Mouse (Mus musculus) gastrocnemius, postnatal 36 days (tissue): ENCODE measurements at regions not wholly inside any gene's neighbourhood (a gene's known extent, or its start where the extent isn't known, plus 50 kb on each side); places are given as distances from the start of the nearest gene placed in this dataset.

ENCODE experiments used
- DNase-seq, 2 experiments: peaks; one replicate each; pipeline ENCODE4 v3.0.0; 2022
- intact Hi-C: fragments of 180-260 bp; cut with DNase I; formaldehyde crosslinking; loops from one replicate; pipeline ENCODE4 v1.15.1; 2025

DNA sequence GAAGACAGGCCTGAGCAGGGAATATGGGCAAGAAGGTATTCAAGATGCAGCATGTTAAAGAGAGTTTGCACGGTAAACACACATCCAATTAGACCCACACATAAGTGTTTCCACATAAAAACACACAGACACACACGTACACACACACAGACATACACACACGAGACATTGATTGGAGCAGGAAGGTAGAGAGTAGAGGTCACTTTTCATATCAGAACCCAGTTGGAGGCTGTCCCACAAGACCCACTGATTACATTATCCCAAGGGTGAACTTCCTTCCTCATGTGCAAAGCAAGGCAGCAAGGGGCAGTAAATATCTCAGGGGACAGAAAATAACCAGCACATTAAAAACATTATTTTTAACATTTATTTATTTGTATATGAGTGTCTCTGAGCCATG is 78.2 kb upstream of the Tnfaip3 start:
- intact Hi-C loops, result loop anchor here (5.0 kb wide), 1 partner anchor 141 kb away; no protein-coding TSS in a partner anchor
- DNase-seq, result no peak

DNA sequence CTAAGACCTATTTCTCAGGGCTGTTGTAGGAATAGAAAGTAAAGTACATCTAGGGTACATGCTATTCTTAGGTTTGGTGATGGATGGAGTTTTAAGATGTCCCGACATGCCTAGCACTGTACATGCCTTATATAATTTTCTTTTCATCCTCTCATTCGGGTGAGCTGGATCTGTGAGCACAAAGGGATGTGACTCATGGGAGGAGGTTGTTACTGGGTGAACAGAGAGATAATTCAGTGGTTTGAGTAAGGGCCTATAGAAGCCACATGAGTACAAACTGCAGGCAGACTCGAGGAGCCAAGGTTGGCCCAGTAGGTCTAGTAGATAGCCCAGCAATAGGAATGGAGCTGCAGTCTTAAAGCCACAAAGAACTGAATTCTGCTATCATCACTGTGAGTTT is 76.5 kb upstream of the Tnfaip3 start:
- DNase-seq, result no peak
- intact Hi-C loops, result loop anchor here (5.0 kb wide), 1 partner anchor 140 kb away; no protein-coding TSS in a partner anchor

DNA sequence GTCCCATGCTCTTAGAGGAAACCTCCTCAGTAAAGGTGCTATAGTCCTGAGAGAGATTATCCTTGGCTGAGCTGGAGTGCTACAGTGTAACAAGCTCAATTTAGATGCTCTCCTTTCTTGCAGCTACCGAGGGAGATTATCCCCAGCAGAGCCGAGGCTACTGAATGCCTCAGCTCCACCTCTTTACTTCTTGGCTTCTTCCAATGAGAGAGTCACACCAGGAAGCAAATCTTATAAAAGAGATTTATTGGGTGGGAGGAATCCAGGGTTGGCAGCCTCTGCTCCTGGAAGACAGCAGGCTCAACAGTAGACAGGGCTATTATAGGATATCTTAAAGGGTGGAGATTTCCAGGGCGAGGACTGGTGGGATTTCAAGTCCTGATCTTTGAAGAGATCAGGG is 75.7 kb upstream of the Tnfaip3 start:
- DNase-seq, result no peak
- intact Hi-C loops, result loop anchor here (5.0 kb wide), 1 partner anchor 139 kb away; no protein-coding TSS in a partner anchor

DNA sequence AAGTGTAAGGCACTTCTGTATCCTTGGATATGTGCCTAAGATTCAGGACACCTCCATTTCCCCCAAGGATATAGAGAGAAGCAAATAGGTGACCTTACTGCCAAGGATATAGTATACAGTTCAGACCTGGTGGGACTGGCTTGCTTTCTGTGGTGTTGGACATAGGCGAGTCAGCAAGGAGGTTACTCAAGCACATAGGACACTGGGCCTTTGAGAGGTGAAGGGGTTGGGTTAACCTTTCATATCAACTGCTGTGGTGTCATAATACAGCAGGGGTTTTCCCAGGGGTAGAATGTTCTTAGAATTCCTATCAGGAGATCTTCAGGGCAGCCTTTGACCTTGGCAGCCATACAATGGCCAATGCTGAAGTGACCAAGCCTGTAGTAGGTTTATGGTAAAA is 71.5 kb upstream of the Tnfaip3 start:
- intact Hi-C loops, result no loop called here
- DNase-seq, result no peak

DNA sequence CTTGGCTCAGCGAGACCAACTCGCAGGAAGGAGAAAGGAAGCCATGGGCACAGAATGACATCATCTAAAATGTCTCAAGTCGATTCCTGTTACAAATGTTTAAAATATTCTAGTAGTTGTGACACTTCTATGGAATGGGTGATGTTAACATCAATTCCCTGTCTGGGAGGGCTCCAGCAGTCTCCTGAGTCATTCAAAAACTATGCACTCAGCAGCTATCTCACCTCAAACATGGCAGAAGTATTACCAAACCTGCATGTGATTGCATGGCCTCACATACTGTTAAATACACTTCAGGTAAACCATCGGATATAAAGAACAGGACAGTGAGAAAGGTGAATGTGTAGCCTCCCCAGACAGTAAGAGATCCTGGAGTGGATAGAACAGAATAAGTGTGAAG is 66.7 kb upstream of the Tnfaip3 start:
- intact Hi-C loops, result no loop called here
- no peak for DNase-seq

DNA sequence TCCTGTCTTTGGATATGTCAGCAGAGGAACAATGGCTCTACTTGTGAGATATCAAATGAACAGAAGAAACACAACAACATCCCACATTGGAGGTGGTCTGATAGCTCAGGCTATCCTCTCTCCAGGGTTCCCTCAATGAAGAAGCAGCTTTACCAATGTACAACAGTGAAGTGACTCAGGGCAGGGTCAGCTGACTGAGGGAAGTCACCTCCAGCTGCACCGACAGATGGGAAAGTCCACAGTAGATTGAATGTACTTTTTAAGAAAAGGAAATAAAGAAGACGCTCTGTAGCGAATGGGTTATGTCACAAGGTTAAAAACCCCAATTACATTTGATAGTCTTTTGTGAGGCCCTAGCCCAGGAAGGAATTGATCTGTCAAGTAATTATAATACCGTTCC is 62.6 kb upstream of the Tnfaip3 start:
- intact Hi-C loops, result no loop called here
- DNase-seq, result no peak

DNA sequence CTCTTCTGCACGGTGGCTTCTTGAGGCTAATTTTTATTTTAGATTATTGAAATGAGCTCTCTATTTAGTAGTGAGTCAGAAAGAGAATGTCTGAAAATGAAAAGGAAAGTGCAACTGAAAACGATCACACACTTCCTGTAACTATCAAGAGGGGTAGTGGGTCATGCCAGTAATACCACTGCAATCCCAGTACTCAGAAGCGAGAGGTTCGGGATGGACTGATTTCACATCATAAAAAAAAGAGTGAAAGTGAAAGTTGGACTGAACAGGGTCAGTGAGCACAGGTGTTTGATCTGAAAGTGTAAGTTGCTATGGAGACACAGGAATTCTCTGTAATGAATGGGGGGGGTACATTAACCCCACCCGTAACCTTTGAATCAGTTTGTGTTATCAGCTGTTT is 52.9 kb upstream of the Tnfaip3 start:
- intact Hi-C loops, result no loop called here
- no peak for DNase-seq

DNA sequence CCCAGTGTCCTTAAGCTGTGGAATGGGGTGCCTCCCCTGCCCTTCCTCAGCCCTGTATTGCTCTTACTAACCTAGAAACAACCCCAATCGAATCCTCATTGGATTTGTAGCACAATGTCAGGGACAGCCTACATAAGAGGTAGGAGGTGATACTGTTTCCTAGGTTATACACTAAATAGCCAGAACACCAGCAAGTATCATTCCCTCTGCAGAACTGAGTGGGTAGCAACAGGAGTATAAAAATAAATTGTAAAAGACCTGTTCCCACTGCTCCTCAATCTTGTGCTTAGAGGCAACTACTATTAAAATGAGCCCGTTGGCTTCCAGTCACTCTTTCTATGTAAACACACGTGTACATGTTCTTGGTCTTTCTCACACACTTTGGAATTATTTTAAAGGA is 52.2 kb upstream of the Tnfaip3 start:
- no peak for DNase-seq
- intact Hi-C loops, result no loop called here

DNA sequence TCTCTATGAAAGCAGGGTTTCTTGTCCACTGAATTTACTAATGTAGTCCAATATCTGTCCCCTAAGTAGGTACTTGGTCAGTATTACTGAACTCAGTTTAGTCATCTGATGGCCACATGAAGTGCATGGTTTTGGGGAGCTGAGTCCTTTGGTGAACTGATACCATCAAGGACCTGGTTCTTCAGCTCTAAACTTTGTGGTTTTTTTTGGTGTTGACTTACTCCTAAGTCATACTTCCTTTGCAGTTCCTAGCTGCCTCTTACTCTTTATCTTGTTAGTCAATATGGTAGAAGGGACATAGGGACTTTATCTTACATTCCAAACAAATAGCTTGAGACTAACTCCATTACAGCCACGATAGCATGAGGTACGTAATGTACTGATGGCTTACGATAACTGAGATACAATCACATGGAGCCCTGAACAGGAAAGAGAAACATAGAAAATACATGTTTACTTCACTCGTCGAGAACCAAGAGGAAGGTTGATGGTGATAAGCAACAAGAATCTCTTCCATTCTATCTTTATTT is 51.4 kb upstream of the Tnfaip3 start:
- DNase-seq, result no peak
- intact Hi-C loops, result no loop called here
